Mouse (Mus musculus) embryonic facial prominence, embryonic 14.5 days (tissue): ENCODE data around the gene Stx1b. TPM values are rescaled to one million over a fixed set of nuclear protein-coding genes. Genes with fewer than 3 reads are reported as not detected.

ENCODE experiments used
- ATAC-seq: fragments of 200-750 bp; cut with Nextera tagmentation; 2 replicates; pipeline ENCODE4 v1.8.0; 2017; ENCODE audit warnings: low read depth, moderate number of reproducible peaks, moderate TSS enrichment
- DNase-seq: peaks from one replicate; pipeline ENCODE4 v3.0.0-alpha.2; 2015; ENCODE audit warnings: low spot score
- H3K27ac ChIP-seq: fragments of 300-500 bp; sonication (generic); replicated peaks from 2 replicates; pipeline ENCODE4 v1.5.1; 2014; ENCODE audit warnings: low read depth, mild to moderate bottlenecking, low read length, moderate library complexity
- H3K27me3 ChIP-seq: fragments of 300-500 bp; sonication (generic); replicated peaks from 2 replicates; pipeline ENCODE4 v1.6.1; 2014; ENCODE audit warnings: low read length; ENCODE audit not compliant: control insufficient read depth, insufficient read depth
- H3K36me3 ChIP-seq: fragments of 300-500 bp; sonication (generic); 2 replicates; pipeline ENCODE4 v1.6.1; 2014; ENCODE audit warnings: low read length, mixed read lengths; ENCODE audit not compliant: control insufficient read depth, insufficient read depth
- H3K4me1 ChIP-seq: fragments of 300-500 bp; sonication (generic); 2 replicates; pipeline ENCODE4 v1.6.1; 2014; ENCODE audit warnings: antibody characterized with exemption, low read length; ENCODE audit not compliant: control insufficient read depth, insufficient read depth
- H3K4me2 ChIP-seq: fragments of 300-500 bp; sonication (generic); 2 replicates; pipeline ENCODE4 v1.6.1; 2014; ENCODE audit warnings: low read depth, mild to moderate bottlenecking, low read length, moderate library complexity, mixed read lengths
- H3K4me3 ChIP-seq: fragments of 300-500 bp; sonication (generic); 2 replicates; pipeline ENCODE4 v1.5.1; 2014; ENCODE audit warnings: low read depth, mild to moderate bottlenecking, low read length
- H3K9ac ChIP-seq: fragments of 300-500 bp; sonication (generic); 2 replicates; pipeline ENCODE4 v1.6.1; 2014; ENCODE audit warnings: low read depth, mild to moderate bottlenecking, low read length, moderate library complexity, mixed read lengths
- H3K9me3 ChIP-seq: fragments of 300-500 bp; sonication (generic); 2 replicates; pipeline ENCODE4 v1.6.1; 2016; ENCODE audit warnings: low read length; ENCODE audit not compliant: control insufficient read depth
- WGBS: fragments of 180-500 bp; shearing (Covaris S2); extraction: QIAGEN DNeasy Blood & Tissue Kit; methylation state at CpG from one replicate; pipeline ENCODE4 v1.1.7; 2014; 5-methylcytosine and 5-hydroxymethylcytosine counted together
- polyA plus RNA-seq: library from polyadenylated mRNA; unstranded; fragments of >200 nt; fragmentation: Nextera tagmentation; extraction: Ambion mirVana; gene quantifications from 2 replicates; pipeline ENCODE4 v1.2.1, GENCODE M21; 2014

Gene Stx1b
- polyA plus RNA-seq, 1 experiment from 2014 or later = 3.4 TPM

GRCm38 (mm10) chr7:127822494-127822893, 1.9 kb downstream of the Stx1b start:
- H3K4me3 ChIP-seq = no peak overlapping the region
- H3K9me3 ChIP-seq = no peaks in the 10 kb centered on the region
- H3K36me3 ChIP-seq = no peaks in the 10 kb centered on the region
- H3K4me1 ChIP-seq = peaks cover 5% of the 10 kb centered on the region
- 78% methylated on average over 3 of the region's 3 CpGs for WGBS
- DNase-seq = no peak
- H3K27me3 ChIP-seq = no peaks in the 10 kb centered on the region
- H3K4me2 ChIP-seq = no peak overlapping the region
- no peak overlapping the region for H3K27ac ChIP-seq
- H3K9ac ChIP-seq = no peak overlapping the region
- no peak for ATAC-seq

GRCm38 (mm10) chr7:127820836-127821509, 3.4 kb downstream of the Stx1b start:
- no peaks in the 10 kb centered on the region for H3K27me3 ChIP-seq
- no peak for DNase-seq
- peak overlapping the region; percentile 25; the same call in 1 of the 2 replicates for H3K9ac ChIP-seq
- WGBS = 51% methylated on average over 13 of the region's 13 CpGs
- no peak overlapping the region for H3K4me2 ChIP-seq
- no peak overlapping the region for H3K4me3 ChIP-seq
- peaks cover 5% of the 10 kb centered on the region for H3K4me1 ChIP-seq
- H3K27ac ChIP-seq = no peak overlapping the region
- no peak for ATAC-seq
- no peaks in the 10 kb centered on the region for H3K36me3 ChIP-seq
- H3K9me3 ChIP-seq = no peaks in the 10 kb centered on the region

GRCm38 (mm10) chr7:127817776-127818175, 6.6 kb downstream of the Stx1b start:
- WGBS = 93% methylated on average over 5 of the region's 5 CpGs

DNA sequence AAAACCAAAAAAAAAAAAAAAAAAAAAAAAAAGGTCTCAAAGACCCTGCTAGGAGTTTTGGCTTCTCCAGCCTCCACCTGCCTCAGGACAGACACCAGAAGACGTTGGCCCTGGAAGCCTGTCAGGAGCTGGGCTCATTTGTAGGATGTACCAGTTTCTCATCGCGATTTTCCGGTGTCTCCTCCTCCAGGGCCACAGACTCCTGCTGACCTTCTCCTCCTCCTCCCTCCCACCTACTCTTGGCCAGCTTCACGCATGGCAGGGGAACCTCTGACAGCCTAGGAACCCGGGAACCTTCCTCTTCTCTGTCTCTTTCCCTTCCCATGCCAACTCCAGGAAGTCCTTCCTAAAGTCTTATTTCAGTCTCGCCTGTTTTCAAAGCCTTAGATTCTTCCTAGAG, 7.3 kb downstream of the Stx1b start:
- Histone ChIP-seq H3K27me3 (no peaks in the 10 kb centered on the region), H3K36me3 (0 out of 2 replicates have a peak, but pooled peaks cover 20% of the 10 kb centered on the region), H3K9me3 (no peaks in the 10 kb centered on the region), H3K4me3 (no peak overlapping the region), H3K4me2 (no peak overlapping the region), H3K27ac (no peak overlapping the region), H3K4me1 (no peaks in the 10 kb centered on the region), H3K9ac (no peak overlapping the region)
- no peak for DNase-seq
- ATAC-seq = no peak
- WGBS = 78% methylated on average over 7 of the region's 7 CpGs

More at GRCm38 (mm10) chr7:127817776-127818175, 6.6 kb downstream of the Stx1b start:
- Histone ChIP-seq H3K4me3 (no peak overlapping the region), H3K36me3 (0 out of 2 replicates have a peak, but pooled peaks cover 13% of the 10 kb centered on the region), H3K4me1 (no peaks in the 10 kb centered on the region), H3K27me3 (no peaks in the 10 kb centered on the region), H3K27ac (no peak overlapping the region), H3K9me3 (no peaks in the 10 kb centered on the region), H3K4me2 (no peak overlapping the region), H3K9ac (no peak overlapping the region)
- ATAC-seq = no peak
- no peak for DNase-seq

DNA sequence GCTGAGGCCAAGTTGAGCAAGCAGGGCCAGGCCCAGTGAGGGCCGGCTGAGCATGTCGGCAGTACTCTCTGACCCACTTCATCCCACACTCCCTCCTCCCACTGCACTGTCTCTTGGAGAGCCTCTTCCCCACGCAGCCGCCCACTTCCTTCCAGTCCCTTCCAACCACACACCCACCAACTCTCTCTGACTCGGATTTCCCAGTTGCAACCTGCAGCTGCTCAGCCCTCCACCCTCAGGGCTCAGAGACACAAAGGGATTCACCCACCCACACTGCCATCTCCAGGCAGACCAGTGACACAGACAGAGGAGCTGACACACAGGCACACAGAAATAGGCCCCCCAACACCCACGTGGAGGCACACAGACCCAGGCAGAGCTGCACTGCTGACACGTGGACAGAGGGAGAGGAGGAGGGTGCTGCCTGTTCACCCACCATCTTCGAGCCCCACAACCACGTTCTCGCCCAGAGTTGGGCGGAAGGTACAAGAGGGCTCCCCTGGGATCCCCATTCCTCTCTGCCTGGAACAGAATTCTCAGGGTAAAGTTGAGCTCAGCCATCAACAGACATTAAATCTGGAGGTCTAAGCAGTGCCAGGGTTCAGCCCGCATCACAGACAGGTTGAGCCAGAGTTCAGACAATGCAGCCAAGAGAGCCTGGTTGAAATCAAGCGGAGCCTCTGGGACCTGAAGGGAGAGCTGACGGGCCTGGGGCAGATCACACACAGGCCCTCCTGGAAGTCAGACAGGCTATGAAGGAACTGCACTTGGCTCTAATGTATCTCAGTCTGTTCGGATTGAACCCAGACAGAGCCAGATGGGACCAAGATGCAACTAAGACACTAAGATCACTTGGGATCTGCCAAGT, 8.2 kb downstream of the Stx1b start:
- peak overlapping the region; percentile 41; the same call in 1 of the 2 replicates for H3K9ac ChIP-seq
- H3K9me3 ChIP-seq = no peaks in the 10 kb centered on the region
- H3K27me3 ChIP-seq = no peaks in the 10 kb centered on the region
- H3K4me2 ChIP-seq = no peak overlapping the region
- DNase-seq (peak; percentile 56), ATAC-seq (peak; percentile 56)
- 49% methylated on average over 15 of the region's 15 CpGs for WGBS
- no peak overlapping the region for H3K4me3 ChIP-seq
- H3K4me1 ChIP-seq = no peaks in the 10 kb centered on the region
- 0 out of 2 replicates have a peak, but pooled peaks cover 20% of the 10 kb centered on the region for H3K36me3 ChIP-seq
- H3K27ac ChIP-seq = peak overlapping the region; percentile 28; the same call in 1 of the 2 replicates

GRCm38 (mm10) chr7:127815116-127815665, 9.2 kb downstream of the Stx1b start:
- Histone ChIP-seq H3K27me3 (no peaks in the 10 kb centered on the region), H3K9ac (no peak overlapping the region), H3K9me3 (no peaks in the 10 kb centered on the region), H3K36me3 (peaks cover 27% of the 10 kb centered on the region; the same call in 1 of the 2 replicates), H3K27ac (peak overlapping the region; percentile 33; the same call in 1 of the 2 replicates), H3K4me3 (no peak overlapping the region), H3K4me1 (no peaks in the 10 kb centered on the region), H3K4me2 (no peak overlapping the region)
- 95% methylated on average over 15 of the region's 15 CpGs for WGBS
- DNase-seq (no peak), ATAC-seq (no peak)

DNA sequence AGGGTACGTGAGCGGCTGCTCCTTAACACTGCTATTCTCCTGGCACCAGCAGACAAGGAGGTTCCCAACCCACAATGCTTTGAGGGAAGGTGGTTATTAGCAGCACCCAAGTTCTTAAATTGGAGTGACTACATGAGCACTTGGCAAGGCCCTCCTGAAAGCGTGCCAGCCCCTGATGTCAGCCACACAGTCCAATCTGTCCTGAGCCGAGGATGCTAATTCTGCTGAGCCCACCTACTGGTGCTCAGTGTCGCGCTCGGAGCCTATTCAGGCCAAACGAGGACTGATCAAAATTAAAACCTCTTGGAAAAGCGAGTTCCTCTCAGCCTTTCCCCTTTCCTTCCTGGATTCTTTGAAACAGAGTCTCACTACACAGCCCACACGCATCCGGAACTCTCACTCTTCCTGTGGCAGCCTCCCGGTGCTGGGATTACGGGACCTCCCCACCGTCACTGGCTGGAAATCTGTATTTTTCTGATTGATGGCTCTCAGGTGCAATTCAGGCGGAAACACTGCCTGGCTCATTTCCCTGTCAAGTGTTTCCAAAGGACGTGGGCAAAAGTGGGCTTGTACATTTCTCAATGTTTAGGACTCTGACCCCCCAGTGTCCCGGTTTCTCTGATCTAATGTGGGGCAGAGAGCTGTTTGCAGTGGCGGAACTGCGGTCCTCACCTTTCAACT, 10.0 kb downstream of the Stx1b start:
- 84% methylated on average over 19 of the region's 19 CpGs for WGBS
- DNase-seq (no peak), ATAC-seq (no peak)
- Histone ChIP-seq H3K27me3 (no peaks in the 10 kb centered on the region), H3K27ac (0 out of 2 replicates have a peak overlapping the region, but pooled peaks have one; percentile 33), H3K36me3 (peaks cover 32% of the 10 kb centered on the region), H3K4me3 (no peak overlapping the region), H3K4me1 (no peaks in the 10 kb centered on the region), H3K9ac (no peak overlapping the region), H3K4me2 (no peak overlapping the region), H3K9me3 (no peaks in the 10 kb centered on the region)

DNA sequence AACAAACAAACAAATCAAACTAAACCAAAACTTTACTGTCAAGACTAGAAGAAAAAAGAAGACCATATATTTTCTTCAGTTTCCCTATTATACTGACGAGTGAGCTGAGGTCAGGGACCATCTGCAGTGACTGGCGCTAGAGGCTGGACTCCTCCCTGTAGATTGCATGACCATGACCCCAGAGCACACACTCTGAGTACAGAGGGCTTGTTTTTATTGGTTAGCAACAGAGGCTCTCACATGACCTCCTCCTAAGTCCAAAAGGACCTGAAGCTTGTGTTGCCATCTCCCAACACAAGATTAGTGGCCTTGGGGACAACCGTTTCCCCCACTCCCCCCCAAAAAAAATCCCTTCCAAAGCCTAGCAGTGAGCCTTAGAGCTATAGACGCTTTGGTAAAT, 10.5 kb downstream of the Stx1b start:
- Histone ChIP-seq H3K4me1 (no peaks in the 10 kb centered on the region), H3K4me3 (no peak overlapping the region), H3K27me3 (no peaks in the 10 kb centered on the region), H3K9ac (no peak overlapping the region), H3K9me3 (no peaks in the 10 kb centered on the region), H3K27ac (no peak overlapping the region), H3K4me2 (no peak overlapping the region), H3K36me3 (peaks cover 32% of the 10 kb centered on the region)
- ATAC-seq = no peak
- no peak for DNase-seq
- WGBS = 78% methylated on average over 4 of the region's 4 CpGs
